Mouse (Mus musculus) ES-Bruce4 (cell line): ENCODE results near the gene Olfr965.

Source experiments
- CTCF ChIP-seq: IDR thresholded peaks from one replicate; pipeline ENCODE4 v1.8.1; 2011; ENCODE audit warnings: low read depth, low read length
- EP300 ChIP-seq: IDR thresholded peaks from 2 replicates; pipeline ENCODE4 v1.6.1; 2011; ENCODE audit warnings: low read depth, low read length; ENCODE audit not compliant: insufficient read depth
- POLR2A ChIP-seq: IDR thresholded peaks from one replicate; pipeline ENCODE4 v1.8.1; 2011; ENCODE audit warnings: low read length; ENCODE audit not compliant: insufficient read depth

GRCm38 (mm10) chr9:39740741-39741140 is 29.6 kb downstream of the Olfr965 start:
- TF ChIP-seq CTCF = no peak
- TF ChIP-seq EP300 = no peak
- no peak for TF ChIP-seq POLR2A
